Mouse (Mus musculus): ENCODE results near the gene Numb. TPM values are rescaled to one million over a fixed set of nuclear protein-coding genes. Genes with fewer than 3 reads are reported as not detected.
A peak's percentile ranks its signal among the peaks of the same experiment; 100 is the strongest.

The Numb gene
- polyA plus RNA-seq, 1 experiment from 2014 or later, result 18.6 TPM

DNA sequence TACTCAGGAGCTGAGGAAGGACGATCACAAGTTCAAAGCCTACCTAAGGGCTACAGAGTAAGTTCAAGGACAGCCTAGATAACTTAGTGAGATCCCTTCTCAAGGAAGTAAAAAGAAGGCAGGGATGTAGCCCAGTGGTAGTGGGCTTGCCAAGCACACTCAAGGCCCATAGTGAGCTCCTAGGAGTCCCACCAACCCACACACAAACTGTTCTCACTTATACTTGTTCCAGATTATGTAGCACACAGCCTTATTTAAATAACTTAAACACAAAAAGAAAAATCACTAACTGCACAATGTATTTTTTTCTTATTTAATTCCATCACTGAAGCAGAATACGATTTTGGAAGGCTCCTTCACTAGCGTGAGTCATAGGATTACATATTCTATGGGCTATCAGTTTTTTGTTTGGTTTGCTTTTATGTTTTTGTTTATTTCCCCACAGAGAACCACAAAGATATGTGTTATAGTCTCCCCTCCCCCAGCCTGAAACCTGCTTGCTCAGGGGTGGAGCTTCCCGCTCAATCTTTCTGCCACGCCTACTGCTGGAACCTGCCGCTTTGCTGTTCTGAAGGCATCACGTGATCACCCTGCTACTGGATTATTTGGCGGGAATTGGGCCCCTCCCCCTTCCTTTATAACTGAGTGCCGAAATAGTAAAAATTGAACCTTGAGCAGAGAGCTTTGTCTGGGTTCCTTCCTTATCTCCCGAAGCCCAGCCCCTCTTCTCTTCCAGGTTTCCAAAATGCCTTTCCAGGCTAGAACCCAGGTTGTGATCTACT is 80.1 kb downstream of the Numb start:
- no peaks in the 10 kb centered on the region for H3K27me3 ChIP-seq
- H3K4me3 ChIP-seq, result no peak overlapping the region
- no peaks in the 10 kb centered on the region for H3K9me3 ChIP-seq
- peaks cover 11% of the 10 kb centered on the region; the same call in 1 of the 2 replicates for H3K36me3 ChIP-seq
- no peak overlapping the region for H3K9ac ChIP-seq (replicated peaks)
- WGBS, result 90% methylated on average over 10 of the region's 10 CpGs
- no peak for ATAC-seq (replicated peaks)
- no peak overlapping the region for H3K4me2 ChIP-seq (replicated peaks)
- no peak overlapping the region for H3K27ac ChIP-seq (replicated peaks)
- H3K4me1 ChIP-seq, result no peaks in the 10 kb centered on the region

DNA sequence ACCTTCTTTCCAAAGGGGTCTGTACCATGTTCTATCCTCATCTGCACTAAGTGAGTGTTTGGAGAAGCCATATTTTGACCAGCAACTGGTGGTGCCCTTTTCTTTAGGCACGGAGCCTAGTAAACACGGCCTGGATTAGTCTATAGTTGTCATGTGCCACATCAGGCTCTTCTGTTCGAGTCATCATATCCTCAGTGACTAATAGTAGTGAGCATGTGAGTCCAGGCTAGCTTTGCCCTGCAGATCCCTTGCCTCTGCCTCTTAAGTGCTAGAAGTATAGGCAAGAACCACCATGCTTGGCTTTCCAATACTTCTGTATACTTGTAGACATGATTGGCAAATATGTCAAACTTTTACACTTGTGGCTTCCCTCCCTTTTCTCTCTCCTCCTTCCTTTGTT is 87.8 kb downstream of the Numb start:
- WGBS, result 95% methylated on average over 3 of the region's 3 CpGs
- peaks cover 12% of the 10 kb centered on the region for H3K36me3 ChIP-seq
- no peak for ATAC-seq (replicated peaks)
- H3K4me2 ChIP-seq (replicated peaks), result no peak overlapping the region
- no peak overlapping the region for H3K4me3 ChIP-seq
- H3K27ac ChIP-seq (replicated peaks), result no peak overlapping the region
- no peaks in the 10 kb centered on the region for H3K4me1 ChIP-seq
- H3K9me3 ChIP-seq, result no peaks in the 10 kb centered on the region
- no peaks in the 10 kb centered on the region for H3K27me3 ChIP-seq
- no peak overlapping the region for H3K9ac ChIP-seq (replicated peaks)

DNA sequence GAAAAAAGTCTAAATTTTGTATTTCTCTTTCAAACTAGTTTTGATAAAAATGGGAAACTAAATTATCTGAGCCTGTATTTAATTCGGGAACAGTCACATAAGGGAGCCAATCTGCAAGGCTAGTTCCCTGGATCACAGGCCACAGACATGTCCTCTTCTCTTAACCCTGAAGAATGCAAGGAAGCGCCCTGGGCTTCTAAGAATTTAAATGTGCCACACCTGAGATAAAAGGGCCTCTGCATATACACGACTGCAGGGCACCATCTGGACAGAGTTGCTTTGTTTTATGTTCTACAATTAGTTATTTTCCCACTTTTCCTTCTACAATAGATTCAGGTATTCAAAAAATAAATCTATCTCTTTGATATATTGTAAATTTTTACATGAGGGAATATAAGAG is 91.3 kb downstream of the Numb start:
- Histone ChIP-seq H3K4me3 (no peak overlapping the region), H3K36me3 (peaks cover 8% of the 10 kb centered on the region), H3K4me2 (replicated peaks) (no peak overlapping the region), H3K9ac (replicated peaks) (no peak overlapping the region), H3K27ac (replicated peaks) (no peak overlapping the region), H3K4me1 (no peaks in the 10 kb centered on the region), H3K27me3 (no peaks in the 10 kb centered on the region), H3K9me3 (no peaks in the 10 kb centered on the region)
- no peak for ATAC-seq (replicated peaks)
- 81% methylated on average over 3 of the region's 3 CpGs for WGBS

DNA sequence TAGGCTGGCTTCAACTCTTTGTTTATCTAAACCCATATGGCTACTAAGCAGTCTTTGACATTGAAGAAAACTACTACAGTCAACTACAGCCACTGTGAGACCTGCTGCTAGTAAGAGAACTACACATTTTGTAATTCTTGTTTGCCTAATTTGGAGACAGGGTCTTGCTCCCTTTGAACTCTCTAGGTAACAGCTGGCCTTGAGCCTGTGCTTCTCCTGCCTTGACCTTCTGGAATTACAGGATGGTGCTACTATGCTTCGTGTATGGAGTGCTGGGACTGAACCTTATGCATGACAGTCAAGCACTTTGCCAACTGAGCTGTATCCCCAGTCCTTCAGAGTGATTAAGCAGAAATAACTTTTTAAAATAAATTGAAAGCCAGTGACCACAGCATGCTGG is 105.1 kb downstream of the Numb start:
- 78% methylated on average over 1 of the region's 1 CpGs for WGBS
- Histone ChIP-seq H3K36me3 (no peaks in the 10 kb centered on the region), H3K27me3 (no peaks in the 10 kb centered on the region), H3K4me2 (replicated peaks) (no peak overlapping the region), H3K4me3 (no peak overlapping the region), H3K27ac (replicated peaks) (no peak overlapping the region), H3K9me3 (no peaks in the 10 kb centered on the region), H3K9ac (replicated peaks) (no peak overlapping the region), H3K4me1 (no peaks in the 10 kb centered on the region)
- ATAC-seq (replicated peaks), result no peak

DNA sequence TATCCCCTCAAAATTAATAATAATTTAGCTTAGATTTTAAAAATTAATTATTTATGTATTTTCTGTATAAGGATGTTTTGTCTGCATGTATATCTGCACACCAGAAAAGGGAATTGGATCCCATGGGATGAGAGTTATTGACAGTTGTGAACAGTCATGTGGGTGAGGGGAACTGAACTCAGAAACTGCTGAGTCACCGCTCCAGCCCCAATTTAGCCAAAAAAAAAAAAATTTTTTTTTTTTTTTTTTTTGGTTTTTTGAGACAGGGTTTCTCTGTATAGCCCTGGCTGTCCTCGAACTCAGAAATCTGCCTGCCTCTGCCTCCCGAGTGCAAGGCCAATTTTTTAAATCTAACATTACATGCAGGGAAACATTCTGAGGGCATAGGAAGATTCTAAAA is 109.8 kb downstream of the Numb start:
- Histone ChIP-seq H3K9ac (replicated peaks) (no peak overlapping the region), H3K4me2 (replicated peaks) (no peak overlapping the region), H3K36me3 (peaks cover 9% of the 10 kb centered on the region), H3K4me3 (no peak overlapping the region), H3K4me1 (no peaks in the 10 kb centered on the region), H3K27me3 (no peaks in the 10 kb centered on the region), H3K27ac (replicated peaks) (no peak overlapping the region), H3K9me3 (no peaks in the 10 kb centered on the region)
- ATAC-seq (replicated peaks), result no peak
- 94% methylated on average over 3 of the region's 3 CpGs for WGBS

DNA sequence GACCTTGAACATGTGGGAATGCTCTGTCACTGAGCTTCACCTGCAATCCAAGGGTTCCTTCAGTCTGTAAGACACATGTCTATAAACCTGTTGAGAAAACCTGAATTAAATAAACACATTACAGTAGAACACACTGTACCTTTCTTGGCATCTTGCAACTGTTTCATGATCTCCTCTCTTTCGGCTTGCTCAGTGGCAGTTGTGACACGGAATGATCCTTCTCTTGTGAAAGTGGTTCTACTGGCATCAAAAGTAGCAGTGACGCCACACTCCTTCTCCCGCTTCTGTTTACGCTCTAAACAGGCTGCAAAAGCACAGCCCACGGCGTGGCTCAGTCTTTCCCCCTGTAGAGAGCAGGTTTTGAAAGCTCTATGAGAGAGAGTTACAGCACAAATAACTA is 118.1 kb downstream of the Numb start:
- H3K4me3 ChIP-seq, result no peak overlapping the region
- H3K27ac ChIP-seq (replicated peaks), result no peak overlapping the region
- no peak for ATAC-seq (replicated peaks)
- no peaks in the 10 kb centered on the region for H3K9me3 ChIP-seq
- H3K9ac ChIP-seq (replicated peaks), result no peak overlapping the region
- H3K36me3 ChIP-seq, result peaks cover 55% of the 10 kb centered on the region
- no peaks in the 10 kb centered on the region for H3K27me3 ChIP-seq
- 0 out of 2 replicates have a peak, but pooled peaks cover 3% of the 10 kb centered on the region for H3K4me1 ChIP-seq
- no peak overlapping the region for H3K4me2 ChIP-seq (replicated peaks)
- 93% methylated on average over 7 of the region's 7 CpGs for WGBS

DNA sequence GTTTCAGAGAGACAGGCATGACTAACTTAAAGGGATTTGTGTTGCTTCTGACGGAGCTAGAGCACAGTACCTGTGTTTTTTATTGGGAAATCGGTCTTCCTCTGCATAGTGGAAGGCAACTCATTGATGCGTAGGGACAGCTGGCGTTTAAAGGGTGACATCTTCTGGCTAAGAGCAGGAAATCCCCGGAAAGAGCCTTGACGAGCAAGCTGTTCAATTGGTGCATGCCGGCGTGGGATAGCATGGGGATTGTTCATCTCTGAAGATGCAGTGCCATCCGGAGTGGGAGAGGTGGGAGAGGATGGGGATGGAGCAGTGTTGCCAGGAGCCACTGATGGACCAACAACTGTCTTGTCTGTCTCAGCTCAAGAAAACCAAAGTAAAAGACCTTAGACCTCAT is 120.8 kb downstream of the Numb start:
- H3K4me3 ChIP-seq, result no peak overlapping the region
- peaks cover 44% of the 10 kb centered on the region for H3K36me3 ChIP-seq
- H3K27ac ChIP-seq (replicated peaks), result no peak overlapping the region
- no peak for ATAC-seq (replicated peaks)
- H3K27me3 ChIP-seq, result no peaks in the 10 kb centered on the region
- H3K4me2 ChIP-seq (replicated peaks), result no peak overlapping the region
- 0 out of 2 replicates have a peak, but pooled peaks cover 3% of the 10 kb centered on the region for H3K4me1 ChIP-seq
- no peak overlapping the region for H3K9ac ChIP-seq (replicated peaks)
- no peaks in the 10 kb centered on the region for H3K9me3 ChIP-seq
- 56% methylated on average over 9 of the region's 9 CpGs for WGBS

DNA sequence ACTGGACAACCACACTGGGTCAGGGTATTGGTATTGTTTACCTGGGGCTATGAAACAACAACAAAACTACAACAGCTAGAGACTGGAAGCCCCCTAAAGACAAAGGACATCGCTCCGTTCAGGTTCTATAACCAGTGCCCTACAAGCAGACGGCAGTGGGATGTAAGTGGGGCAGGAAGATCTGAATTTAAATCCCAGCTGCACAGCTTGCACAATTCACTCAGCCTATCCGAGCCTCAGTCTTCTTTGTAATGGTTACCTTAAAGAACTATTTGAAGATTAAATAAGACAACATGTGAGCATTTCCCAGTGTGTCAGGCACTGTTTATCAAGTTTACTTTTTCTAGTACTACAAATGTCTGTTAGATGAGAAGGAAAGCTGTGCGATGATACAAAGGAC is 123.4 kb downstream of the Numb start:
- ATAC-seq (replicated peaks), result no peak
- Histone ChIP-seq H3K27ac (replicated peaks) (no peak overlapping the region), H3K4me2 (replicated peaks) (no peak overlapping the region), H3K9me3 (no peaks in the 10 kb centered on the region), H3K4me1 (0 out of 2 replicates have a peak, but pooled peaks cover 3% of the 10 kb centered on the region), H3K36me3 (peaks cover 30% of the 10 kb centered on the region), H3K4me3 (no peak overlapping the region), H3K9ac (replicated peaks) (no peak overlapping the region), H3K27me3 (no peaks in the 10 kb centered on the region)
- WGBS, result 89% methylated on average over 5 of the region's 5 CpGs

DNA sequence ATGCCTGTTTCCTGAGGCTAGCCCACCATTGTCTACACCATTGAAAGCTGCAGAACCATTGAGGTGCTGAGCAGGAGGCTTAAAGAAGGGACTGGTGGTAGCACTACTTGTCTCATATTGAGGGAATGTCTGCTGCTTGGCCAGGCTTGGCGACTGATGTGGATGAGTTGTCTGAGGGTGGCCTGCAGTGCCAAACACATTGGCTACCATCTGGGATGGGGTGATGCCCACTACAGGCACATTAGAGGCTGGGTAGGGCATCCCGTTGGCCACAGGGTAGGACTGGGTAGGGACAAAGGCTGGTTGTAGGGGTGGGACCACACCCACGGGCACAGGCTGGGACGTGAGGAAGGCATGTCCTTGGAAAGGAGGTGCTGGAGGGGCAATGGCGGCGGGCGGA is 126.1 kb downstream of the Numb start:
- Histone ChIP-seq H3K36me3 (peaks cover 27% of the 10 kb centered on the region), H3K4me3 (no peak overlapping the region), H3K9ac (replicated peaks) (no peak overlapping the region), H3K27ac (replicated peaks) (no peak overlapping the region), H3K4me1 (no peaks in the 10 kb centered on the region), H3K27me3 (no peaks in the 10 kb centered on the region), H3K9me3 (no peaks in the 10 kb centered on the region), H3K4me2 (replicated peaks) (no peak overlapping the region)
- WGBS, result 89% methylated on average over 7 of the region's 7 CpGs
- ATAC-seq (replicated peaks), result no peak

DNA sequence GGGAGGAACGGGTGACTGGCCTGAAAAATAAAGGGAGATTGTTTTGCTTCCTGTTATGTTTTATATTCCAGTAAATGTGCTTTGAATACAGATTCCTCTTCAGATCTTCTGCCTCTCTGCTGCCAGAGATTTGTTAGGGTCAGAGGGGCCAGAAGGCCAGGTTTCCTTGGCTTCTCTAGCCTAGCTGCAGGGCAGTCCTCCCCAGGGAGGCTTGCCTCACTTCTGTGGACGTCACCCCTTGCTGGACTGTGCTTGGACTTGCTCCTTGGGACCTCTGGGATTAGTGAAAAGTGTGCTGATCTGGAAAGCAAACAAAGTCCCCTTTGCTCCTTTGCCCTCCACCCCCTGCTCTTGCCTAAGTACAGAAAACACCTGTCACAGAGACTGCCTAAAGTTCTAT is 126.7 kb downstream of the Numb start:
- no peaks in the 10 kb centered on the region for H3K9me3 ChIP-seq
- peaks cover 26% of the 10 kb centered on the region for H3K36me3 ChIP-seq
- 71% methylated on average over 2 of the region's 2 CpGs for WGBS
- no peak for ATAC-seq (replicated peaks)
- no peak overlapping the region for H3K4me2 ChIP-seq (replicated peaks)
- H3K27me3 ChIP-seq, result no peaks in the 10 kb centered on the region
- no peak overlapping the region for H3K27ac ChIP-seq (replicated peaks)
- H3K4me1 ChIP-seq, result no peaks in the 10 kb centered on the region
- H3K4me3 ChIP-seq, result no peak overlapping the region
- H3K9ac ChIP-seq (replicated peaks), result no peak overlapping the region

DNA sequence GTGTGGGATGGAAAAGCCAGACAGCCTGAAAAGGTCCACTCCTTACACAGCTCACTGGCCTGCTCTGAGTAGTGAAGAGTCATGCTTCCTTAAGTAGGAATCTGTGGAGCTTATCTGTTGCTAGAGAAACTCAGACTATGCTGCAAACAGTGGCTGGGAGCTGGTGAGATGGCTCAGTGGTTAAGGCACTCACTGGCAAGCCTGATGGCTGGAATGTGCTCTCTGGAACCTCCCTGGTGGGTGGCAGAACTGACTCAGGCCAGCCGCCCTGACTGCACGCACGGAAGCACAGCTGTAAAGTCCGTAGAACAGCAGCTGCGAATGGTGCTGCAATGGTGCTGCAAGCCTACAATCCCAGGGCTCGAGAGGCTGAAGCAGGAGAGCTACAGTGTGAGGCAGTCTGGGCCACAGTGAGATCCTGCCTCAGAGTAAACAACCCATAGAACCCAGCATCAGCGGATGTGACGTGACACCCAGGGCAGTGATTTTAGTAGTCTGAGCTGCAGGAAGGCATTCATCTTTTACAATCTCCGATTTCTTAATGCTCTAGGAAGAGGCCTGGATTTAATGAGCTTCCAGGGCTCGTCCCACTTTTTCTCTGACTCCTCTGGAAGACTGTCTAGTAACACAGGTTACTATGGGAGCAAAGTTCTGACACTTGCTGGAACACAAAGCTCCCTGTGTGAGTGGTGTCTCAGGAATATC is 128.9 kb downstream of the Numb start:
- no peak overlapping the region for H3K4me3 ChIP-seq
- H3K9me3 ChIP-seq, result no peaks in the 10 kb centered on the region
- no peaks in the 10 kb centered on the region for H3K4me1 ChIP-seq
- no peak for ATAC-seq (replicated peaks)
- H3K27me3 ChIP-seq, result no peaks in the 10 kb centered on the region
- H3K4me2 ChIP-seq (replicated peaks), result no peak overlapping the region
- H3K9ac ChIP-seq (replicated peaks), result no peak overlapping the region
- no peak overlapping the region for H3K27ac ChIP-seq (replicated peaks)
- H3K36me3 ChIP-seq, result peaks cover 14% of the 10 kb centered on the region
- 83% methylated on average over 10 of the region's 10 CpGs for WGBS

DNA sequence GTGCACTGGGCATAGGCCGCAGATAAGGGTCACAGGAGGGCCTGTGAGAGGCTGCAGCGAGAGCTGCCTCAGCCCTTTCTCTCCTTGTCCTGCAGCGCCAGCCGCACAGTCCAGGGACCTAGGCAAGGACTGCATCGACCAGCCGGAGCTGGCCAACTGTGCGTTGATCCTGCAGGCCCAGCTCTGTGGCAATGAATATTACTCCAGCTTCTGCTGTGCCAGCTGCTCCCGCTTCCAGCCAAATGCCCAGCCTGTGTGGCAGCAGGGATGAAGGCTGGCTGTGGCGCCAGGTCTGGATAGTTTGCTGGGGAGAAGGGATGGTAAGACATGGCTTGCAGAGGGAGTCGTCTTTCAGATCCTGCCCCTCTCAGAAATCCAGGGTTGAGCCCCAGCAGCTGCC is 130.0 kb downstream of the Numb start:
- peaks cover 9% of the 10 kb centered on the region; the same call in 1 of the 2 replicates for H3K36me3 ChIP-seq
- H3K9me3 ChIP-seq, result no peaks in the 10 kb centered on the region
- no peak overlapping the region for H3K4me2 ChIP-seq (replicated peaks)
- no peak overlapping the region for H3K9ac ChIP-seq (replicated peaks)
- whole genome bisulfite sequencing, result 87% methylated on average over 10 of the region's 10 CpGs
- ATAC-seq (replicated peaks), result peak; percentile 48; the same call in 1 of the 2 replicates
- H3K4me3 ChIP-seq, result no peak overlapping the region
- H3K27me3 ChIP-seq, result no peaks in the 10 kb centered on the region
- H3K4me1 ChIP-seq, result no peaks in the 10 kb centered on the region
- 0 out of 2 replicates have a peak overlapping the region, but pooled peaks have one; percentile 3 for H3K27ac ChIP-seq (replicated peaks)
